Mouse (Mus musculus): ENCODE measurements around the gene 4930519P11Rik.

Gene 4930519P11Rik

DNA sequence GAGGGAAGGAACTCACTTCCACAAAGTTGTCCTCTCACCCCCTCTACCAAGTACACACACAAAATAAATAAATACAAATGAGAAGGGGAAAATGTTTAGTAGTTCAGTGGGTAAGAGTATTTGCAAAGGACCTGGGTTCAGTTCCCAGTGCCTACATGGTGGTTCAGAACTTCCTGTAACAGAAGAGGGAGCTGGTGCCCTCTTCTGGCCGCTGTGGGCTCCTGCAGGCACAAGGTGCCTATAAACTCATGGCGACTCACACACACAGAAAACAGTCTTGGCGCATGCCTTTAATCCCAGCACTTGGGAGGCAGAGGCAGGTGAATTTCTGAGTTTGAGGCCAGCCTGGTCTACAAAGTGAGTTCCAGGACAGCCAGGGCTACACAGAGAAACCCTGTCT, 25.3 kb upstream of the 4930519P11Rik start:
- H3K4me1 ChIP-seq (replicated peaks; ENCODE audit: low read depth, low read length), result no peaks in the 10 kb centered on the region
- TF ChIP-seq CTCF (conservative IDR thresholded peaks at IDR 0.05; ENCODE audit: low read length) (peak; percentile 64), NANOG (IDR thresholded peaks at IDR 0.05; ENCODE audit: borderline replicate concordance, low read length) (no peak), POU5F1 (IDR thresholded peaks at IDR 0.05; ENCODE audit: borderline replicate concordance, low read length) (no peak)
- no peaks in the 10 kb centered on the region for H3K9me3 ChIP-seq (ENCODE audit: low read length)
- H3K4me3 ChIP-seq (replicated peaks; ENCODE audit: low read length), result no peak overlapping the region
- H3K27me3 ChIP-seq (ENCODE audit: insufficient read depth, low read length), result no peaks in the 10 kb centered on the region
- H3K36me3 ChIP-seq (ENCODE audit: insufficient read depth, low read length), result peaks cover 82% of the 10 kb centered on the region

DNA sequence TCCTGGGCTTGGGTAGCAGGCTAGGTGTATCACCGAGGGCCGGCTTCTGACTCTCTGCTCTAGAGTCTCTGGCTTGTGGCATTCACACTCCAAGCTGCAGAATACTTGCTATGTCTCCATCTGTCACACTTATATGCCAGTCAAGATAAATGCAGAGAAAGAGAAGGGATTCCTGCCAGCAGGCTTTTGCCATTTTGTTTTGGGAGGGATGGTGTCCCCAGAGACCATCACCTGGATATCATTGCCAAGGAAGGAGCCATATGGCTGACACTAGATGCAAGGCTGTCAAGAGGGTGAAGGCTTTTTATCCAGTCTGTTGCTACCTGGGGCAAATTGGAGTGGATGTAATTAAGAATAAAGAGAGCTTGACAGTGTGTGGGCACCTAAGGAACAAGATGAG, 22.6 kb upstream of the 4930519P11Rik start:
- H3K4me3 ChIP-seq (replicated peaks; ENCODE audit: low read length), result no peak overlapping the region
- TF ChIP-seq POU5F1 (IDR thresholded peaks at IDR 0.05; ENCODE audit: borderline replicate concordance, low read length) (no peak), NANOG (IDR thresholded peaks at IDR 0.05; ENCODE audit: borderline replicate concordance, low read length) (no peak), CTCF (conservative IDR thresholded peaks at IDR 0.05; ENCODE audit: low read length) (no peak)
- H3K27me3 ChIP-seq (ENCODE audit: insufficient read depth, low read length), result no peaks in the 10 kb centered on the region
- H3K36me3 ChIP-seq (ENCODE audit: insufficient read depth, low read length), result peaks cover 79% of the 10 kb centered on the region
- peaks cover 6% of the 10 kb centered on the region for H3K4me1 ChIP-seq (replicated peaks; ENCODE audit: low read depth, low read length)
- no peaks in the 10 kb centered on the region for H3K9me3 ChIP-seq (ENCODE audit: low read length)

DNA sequence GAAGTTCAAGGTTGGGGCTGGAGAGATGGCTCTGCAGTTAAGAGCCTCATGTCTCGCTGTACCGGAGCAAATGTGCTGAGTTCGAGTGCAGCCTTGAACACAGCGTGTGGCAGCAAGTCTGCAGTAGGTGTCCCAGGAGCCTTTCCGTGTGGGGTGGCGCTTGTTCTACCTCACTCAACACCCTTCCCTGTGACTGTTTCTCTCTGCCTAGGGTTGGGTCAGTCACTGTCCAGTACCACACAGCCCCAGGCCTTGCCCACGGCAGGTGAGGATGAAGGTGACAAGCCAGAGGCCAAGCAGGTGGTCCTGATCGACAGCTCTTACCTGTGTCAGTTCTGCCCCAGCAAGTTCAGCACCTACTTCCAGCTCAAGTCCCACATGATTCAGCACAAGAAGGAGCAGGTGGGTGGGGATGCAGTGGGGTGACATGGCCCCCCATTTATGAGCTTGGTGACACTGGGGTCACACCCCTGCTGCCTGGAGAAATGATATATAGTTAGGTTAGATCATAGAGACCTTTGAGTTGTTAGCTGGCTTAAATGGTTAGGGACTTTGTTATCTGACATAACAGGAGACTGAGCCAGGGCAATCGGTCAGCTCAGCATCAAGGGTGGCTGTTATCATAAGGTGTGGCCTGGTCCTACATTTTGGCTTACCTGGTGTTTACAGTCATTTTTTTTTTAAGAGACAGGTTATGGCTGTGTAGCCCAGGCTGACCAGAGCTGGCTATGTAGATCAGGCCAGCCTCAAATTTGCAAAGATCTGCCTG, 20.8 kb upstream of the 4930519P11Rik start:
- no peak overlapping the region for H3K4me3 ChIP-seq (replicated peaks; ENCODE audit: low read length)
- no peak for TF ChIP-seq NANOG (IDR thresholded peaks at IDR 0.05; ENCODE audit: borderline replicate concordance, low read length)
- TF ChIP-seq POU5F1 (IDR thresholded peaks at IDR 0.05; ENCODE audit: borderline replicate concordance, low read length), result no peak
- no peak for TF ChIP-seq CTCF (conservative IDR thresholded peaks at IDR 0.05; ENCODE audit: low read length)
- H3K4me1 ChIP-seq (replicated peaks; ENCODE audit: low read depth, low read length), result peaks cover 6% of the 10 kb centered on the region

DNA sequence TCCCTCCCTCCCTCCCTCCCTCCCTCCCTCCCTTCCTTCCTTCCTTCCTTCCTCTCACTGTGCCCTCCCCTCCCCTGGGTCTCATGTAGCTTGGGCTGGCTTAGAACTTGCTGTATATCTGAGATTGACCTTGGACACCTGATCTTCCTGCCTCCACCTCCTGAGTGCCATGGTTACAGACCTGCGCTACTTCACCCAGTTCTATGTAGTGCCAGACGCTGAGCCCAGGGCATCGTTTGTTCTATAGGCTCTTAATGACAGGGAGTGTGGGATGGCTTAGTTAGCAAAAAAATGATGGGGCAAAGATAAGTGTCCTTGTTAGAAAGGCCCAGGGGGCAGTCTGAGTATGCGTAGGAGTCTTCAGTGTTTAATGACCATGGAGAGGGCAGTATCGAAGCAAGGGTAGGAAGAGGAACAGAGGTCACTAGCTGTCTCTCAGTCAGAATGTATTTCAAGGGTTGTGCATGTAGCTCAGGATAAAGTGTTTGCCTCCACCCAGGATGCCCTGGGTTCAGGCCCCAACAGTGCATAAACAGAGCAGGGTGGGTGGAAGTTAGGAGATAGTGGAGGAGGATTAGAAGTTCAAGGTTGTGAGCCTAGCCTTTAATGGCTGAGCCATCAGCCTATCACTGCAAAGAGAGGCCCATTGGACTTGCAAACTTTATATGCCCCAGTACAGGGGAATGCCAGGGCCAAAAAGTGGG, 20.0 kb upstream of the 4930519P11Rik start:
- H3K36me3 ChIP-seq (ENCODE audit: insufficient read depth, low read length), result peaks cover 78% of the 10 kb centered on the region

More for the DNA sequence above, 20.8 kb upstream of the 4930519P11Rik start:
- no peaks in the 10 kb centered on the region for H3K9me3 ChIP-seq (ENCODE audit: low read length)
- peaks cover 78% of the 10 kb centered on the region for H3K36me3 ChIP-seq (ENCODE audit: insufficient read depth, low read length)
- no peaks in the 10 kb centered on the region for H3K27me3 ChIP-seq (ENCODE audit: insufficient read depth, low read length)

DNA sequence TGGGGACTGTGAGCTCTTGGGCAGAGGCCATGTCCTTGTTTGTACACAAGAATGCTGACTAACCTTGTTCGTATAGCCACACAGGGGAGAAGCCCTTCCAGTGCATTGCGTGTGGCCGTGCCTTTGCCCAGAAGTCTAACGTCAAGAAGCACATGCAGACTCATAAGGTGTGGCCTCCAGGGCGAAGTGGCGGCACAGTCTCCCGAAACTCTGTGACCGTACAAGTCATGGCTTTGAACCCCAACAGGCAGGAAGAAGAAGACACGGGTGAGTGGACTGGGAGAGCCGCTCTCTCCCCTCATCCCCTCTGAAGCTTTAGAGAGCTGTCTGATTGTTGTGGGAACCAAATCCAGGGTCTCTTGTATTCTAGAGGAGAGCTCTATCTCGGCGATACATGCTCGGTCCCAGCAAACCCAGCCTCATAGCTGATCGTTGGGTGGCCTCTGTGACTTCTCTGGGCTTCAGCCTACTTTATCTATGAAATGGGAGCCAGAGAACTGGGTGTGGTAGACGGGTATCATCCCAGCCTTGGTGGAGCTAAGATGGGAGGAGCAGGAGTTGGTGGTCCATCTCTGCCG, 19.1 kb upstream of the 4930519P11Rik start:
- no peaks in the 10 kb centered on the region for H3K9me3 ChIP-seq (ENCODE audit: low read length)
- no peak for TF ChIP-seq NANOG (IDR thresholded peaks at IDR 0.05; ENCODE audit: borderline replicate concordance, low read length)
- TF ChIP-seq CTCF (conservative IDR thresholded peaks at IDR 0.05; ENCODE audit: low read length), result no peak
- no peak for TF ChIP-seq POU5F1 (IDR thresholded peaks at IDR 0.05; ENCODE audit: borderline replicate concordance, low read length)
- H3K4me1 ChIP-seq (replicated peaks; ENCODE audit: low read depth, low read length), result peaks cover 10% of the 10 kb centered on the region
- no peaks in the 10 kb centered on the region for H3K27me3 ChIP-seq (ENCODE audit: insufficient read depth, low read length)
- peaks cover 73% of the 10 kb centered on the region for H3K36me3 ChIP-seq (ENCODE audit: insufficient read depth, low read length)
- H3K4me3 ChIP-seq (replicated peaks; ENCODE audit: low read length), result no peak overlapping the region

More for the DNA sequence above, 20.0 kb upstream of the 4930519P11Rik start:
- TF ChIP-seq CTCF (conservative IDR thresholded peaks at IDR 0.05; ENCODE audit: low read length) (no peak), NANOG (IDR thresholded peaks at IDR 0.05; ENCODE audit: borderline replicate concordance, low read length) (no peak), POU5F1 (IDR thresholded peaks at IDR 0.05; ENCODE audit: borderline replicate concordance, low read length) (no peak)
- H3K4me3 ChIP-seq (replicated peaks; ENCODE audit: low read length), result no peak overlapping the region
- H3K27me3 ChIP-seq (ENCODE audit: insufficient read depth, low read length), result no peaks in the 10 kb centered on the region
- H3K9me3 ChIP-seq (ENCODE audit: low read length), result no peaks in the 10 kb centered on the region
- H3K4me1 ChIP-seq (replicated peaks; ENCODE audit: low read depth, low read length), result peaks cover 6% of the 10 kb centered on the region

DNA sequence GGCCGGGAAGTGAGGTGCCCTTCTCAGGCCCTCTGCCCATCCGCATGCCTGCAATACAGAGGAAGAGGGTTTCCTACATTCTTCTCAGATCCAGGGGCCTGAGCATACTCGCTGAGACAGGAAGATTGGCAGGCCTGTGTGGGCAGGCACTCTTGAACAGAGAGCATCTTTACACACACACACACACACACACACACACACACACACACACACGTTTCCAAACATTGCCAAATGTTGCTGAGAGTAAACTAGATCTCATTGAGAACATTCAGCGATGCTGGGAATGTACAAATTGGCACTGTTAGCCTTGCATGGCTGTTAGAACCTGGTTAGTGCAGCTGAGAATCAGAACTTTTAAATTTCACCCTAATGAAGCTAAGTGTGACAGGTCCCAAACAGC, 17.3 kb upstream of the 4930519P11Rik start:
- TF ChIP-seq CTCF (conservative IDR thresholded peaks at IDR 0.05; ENCODE audit: low read length) (no peak), NANOG (IDR thresholded peaks at IDR 0.05; ENCODE audit: borderline replicate concordance, low read length) (no peak)
- Histone ChIP-seq H3K36me3 (ENCODE audit: insufficient read depth, low read length) (peaks cover 74% of the 10 kb centered on the region), H3K4me1 (replicated peaks; ENCODE audit: low read depth, low read length) (peaks cover 10% of the 10 kb centered on the region), H3K4me3 (replicated peaks; ENCODE audit: low read length) (no peak overlapping the region), H3K9me3 (ENCODE audit: low read length) (no peaks in the 10 kb centered on the region), H3K27me3 (ENCODE audit: insufficient read depth, low read length) (no peaks in the 10 kb centered on the region)

DNA sequence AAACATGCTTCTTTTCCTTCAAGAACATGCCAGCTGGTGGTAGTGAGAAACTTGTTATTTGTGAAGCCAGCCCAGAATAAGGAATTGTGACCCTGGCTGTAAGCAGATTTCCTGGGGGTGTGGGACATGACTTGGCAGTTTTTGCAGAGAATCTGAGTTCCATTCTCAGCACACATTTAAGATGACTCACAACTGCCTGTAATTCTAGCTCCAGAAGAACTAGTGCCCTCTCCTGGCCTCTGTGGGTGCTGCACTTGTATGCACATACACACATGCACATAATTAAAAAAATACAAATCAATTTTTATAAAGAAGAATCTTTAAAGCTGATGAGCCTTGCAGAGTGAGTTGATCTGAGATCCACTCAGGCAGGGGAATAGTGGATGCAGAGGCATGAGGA, 10.9 kb upstream of the 4930519P11Rik start:
- peak; percentile 55 for TF ChIP-seq CTCF (conservative IDR thresholded peaks at IDR 0.05; ENCODE audit: low read length)
- TF ChIP-seq POU5F1 (IDR thresholded peaks at IDR 0.05; ENCODE audit: borderline replicate concordance, low read length), result no peak
- H3K27me3 ChIP-seq (ENCODE audit: insufficient read depth, low read length), result no peaks in the 10 kb centered on the region
- H3K36me3 ChIP-seq (ENCODE audit: insufficient read depth, low read length), result peaks cover 65% of the 10 kb centered on the region
- no peaks in the 10 kb centered on the region for H3K9me3 ChIP-seq (ENCODE audit: low read length)
- peaks cover 13% of the 10 kb centered on the region for H3K4me1 ChIP-seq (replicated peaks; ENCODE audit: low read depth, low read length)
- no peak overlapping the region for H3K4me3 ChIP-seq (replicated peaks; ENCODE audit: low read length)

DNA sequence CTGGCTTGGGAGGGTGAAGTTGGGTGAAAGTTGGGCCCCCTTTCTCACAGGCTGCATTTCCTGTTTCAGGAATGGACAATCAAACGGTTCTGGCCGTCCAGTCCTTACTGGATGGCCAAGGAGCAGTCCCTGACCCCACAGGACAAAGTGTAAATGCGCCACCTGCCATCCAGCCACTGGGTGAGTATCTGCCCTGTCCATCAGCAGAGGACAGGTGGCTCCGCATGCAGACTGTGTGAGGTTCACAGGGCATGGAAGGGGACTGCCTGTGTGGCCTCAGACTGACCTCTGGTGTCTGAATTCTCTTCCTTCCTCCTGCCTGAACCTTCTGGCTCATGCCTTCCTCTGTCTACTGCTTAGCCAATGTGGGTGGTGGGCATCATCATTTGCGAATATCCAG, 8.4 kb upstream of the 4930519P11Rik start:
- H3K4me1 ChIP-seq (replicated peaks; ENCODE audit: low read depth, low read length), result peaks cover 13% of the 10 kb centered on the region

More for the DNA sequence above, 8.4 kb upstream of the 4930519P11Rik start:
- no peak overlapping the region for H3K4me3 ChIP-seq (replicated peaks; ENCODE audit: low read length)
- TF ChIP-seq POU5F1 (IDR thresholded peaks at IDR 0.05; ENCODE audit: borderline replicate concordance, low read length) (no peak), NANOG (IDR thresholded peaks at IDR 0.05; ENCODE audit: borderline replicate concordance, low read length) (no peak), CTCF (conservative IDR thresholded peaks at IDR 0.05; ENCODE audit: low read length) (no peak)
- H3K9me3 ChIP-seq (ENCODE audit: low read length), result no peaks in the 10 kb centered on the region
- H3K27me3 ChIP-seq (ENCODE audit: insufficient read depth, low read length), result no peaks in the 10 kb centered on the region
- H3K36me3 ChIP-seq (ENCODE audit: insufficient read depth, low read length), result peaks cover 54% of the 10 kb centered on the region

Measured in E14TG2a.4 (cell line).